Mouse (Mus musculus): ENCODE data around the gene Cd274. TPM values are rescaled to one million over a fixed set of nuclear protein-coding genes. Genes with fewer than 3 reads are reported as not detected.

Gene Cd274
- polyA plus RNA-seq, 1 experiment = 0.25 TPM

- Histone ChIP-seq H3K4me3 (peak overlapping the region; percentile 2), H3K4me2 (ENCODE audit: low read depth) (peak overlapping the region; percentile 89), H3K36me3 (ENCODE audit: control insufficient read depth, insufficient read depth) (no peaks in the 10 kb centered on the region), H3K27me3 (ENCODE audit: control insufficient read depth, insufficient read depth, insufficient read length) (no peaks in the 10 kb centered on the region), H3K79me2 (ENCODE audit: control insufficient read depth, insufficient read depth) (no peaks in the 10 kb centered on the region), H3ac (ENCODE audit: control insufficient read depth, insufficient read length) (no peak overlapping the region)
- TF ChIP-seq SRF (IDR thresholded peaks at IDR 0.05; ENCODE audit: control insufficient read depth, insufficient read length, low read depth) = no peak
- TF ChIP-seq CEBPB (IDR thresholded peaks at IDR 0.05; ENCODE audit: insufficient read depth, poor library complexity, severe bottlenecking) = 0 out of 2 replicates have a peak, but pooled peaks have one; percentile 4
- TF ChIP-seq REST (IDR thresholded peaks at IDR 0.05; ENCODE audit: insufficient read depth, insufficient read length) = no peak
- no peak for TF ChIP-seq MYOD1 (IDR thresholded peaks at IDR 0.05; ENCODE audit: control insufficient read depth in 1 of 3, insufficient read length in 2 of 3, low read depth in 2 of 3)
Observed at GRCm38 (mm10) chr19:29354895-29355877, 12.1 kb upstream of the Cd274 start.

GRCm38 (mm10) chr19:29356281-29356680, 11.0 kb upstream of the Cd274 start:
- H3K27me3 ChIP-seq (ENCODE audit: control insufficient read depth, insufficient read depth, insufficient read length) = no peaks in the 10 kb centered on the region
- no peak overlapping the region for H3ac ChIP-seq (ENCODE audit: control insufficient read depth, insufficient read length)
- no peaks in the 10 kb centered on the region for H3K36me3 ChIP-seq (ENCODE audit: control insufficient read depth, insufficient read depth)
- no peaks in the 10 kb centered on the region for H3K79me2 ChIP-seq (ENCODE audit: control insufficient read depth, insufficient read depth)
- no peak for TF ChIP-seq TCF12 (IDR thresholded peaks at IDR 0.05; ENCODE audit: insufficient read depth, poor library complexity, severe bottlenecking)
- no peak for TF ChIP-seq MYOG (IDR thresholded peaks at IDR 0.05; ENCODE audit: control insufficient read depth in 1 of 3, insufficient read depth in 1 of 3, insufficient read length in 2 of 3, low read depth in 2 of 3)
- no peak for TF ChIP-seq MAX (IDR thresholded peaks at IDR 0.05; ENCODE audit: low read depth)
- no peak for TF ChIP-seq USF1 (IDR thresholded peaks at IDR 0.05; ENCODE audit: low read depth)
- no peak for TF ChIP-seq TCF3 (IDR thresholded peaks at IDR 0.05; ENCODE audit: insufficient read length, low read depth)
- no peak for TF ChIP-seq E2F4 (IDR thresholded peaks at IDR 0.05; ENCODE audit: insufficient read depth)
- TF ChIP-seq POLR2AphosphoS2 (IDR thresholded peaks at IDR 0.05; ENCODE audit: insufficient read length, low read depth) = no peak
- no peak for TF ChIP-seq POLR2A (IDR thresholded peaks at IDR 0.05; ENCODE audit: insufficient read length, low read depth)
- no peak for TF ChIP-seq CEBPB (IDR thresholded peaks at IDR 0.05; ENCODE audit: insufficient read depth, poor library complexity, severe bottlenecking)
- TF ChIP-seq MYOD1 (IDR thresholded peaks at IDR 0.05; ENCODE audit: control insufficient read depth in 1 of 3, insufficient read length in 2 of 3, low read depth in 2 of 3) = no peak
- TF ChIP-seq REST (IDR thresholded peaks at IDR 0.05; ENCODE audit: insufficient read depth, insufficient read length) = no peak
- TF ChIP-seq SRF (IDR thresholded peaks at IDR 0.05; ENCODE audit: control insufficient read depth, insufficient read length, low read depth) = no peak
- no peak overlapping the region for H3K4me2 ChIP-seq (ENCODE audit: low read depth)
- H3K4me3 ChIP-seq = no peak overlapping the region

- Histone ChIP-seq H3ac (ENCODE audit: control insufficient read depth, insufficient read length) (no peak overlapping the region), H3K36me3 (ENCODE audit: control insufficient read depth, insufficient read depth) (no peaks in the 10 kb centered on the region), H3K27me3 (ENCODE audit: control insufficient read depth, insufficient read depth, insufficient read length) (no peaks in the 10 kb centered on the region), H3K4me3 (no peak overlapping the region), H3K4me2 (ENCODE audit: low read depth) (no peak overlapping the region), H3K79me2 (ENCODE audit: control insufficient read depth, insufficient read depth) (no peaks in the 10 kb centered on the region)
- no peak for TF ChIP-seq SRF (IDR thresholded peaks at IDR 0.05; ENCODE audit: control insufficient read depth, insufficient read length, low read depth)
- no peak for TF ChIP-seq TCF12 (IDR thresholded peaks at IDR 0.05; ENCODE audit: insufficient read depth, poor library complexity, severe bottlenecking)
- no peak for TF ChIP-seq MYOD1 (IDR thresholded peaks at IDR 0.05; ENCODE audit: control insufficient read depth in 1 of 3, insufficient read length in 2 of 3, low read depth in 2 of 3)
- no peak for TF ChIP-seq TCF3 (IDR thresholded peaks at IDR 0.05; ENCODE audit: insufficient read length, low read depth)
- TF ChIP-seq MYOG (IDR thresholded peaks at IDR 0.05; ENCODE audit: control insufficient read depth in 1 of 3, insufficient read depth in 1 of 3, insufficient read length in 2 of 3, low read depth in 2 of 3) = no peak
- TF ChIP-seq USF1 (IDR thresholded peaks at IDR 0.05; ENCODE audit: low read depth) = no peak
Observed at GRCm38 (mm10) chr19:29360251-29360650, 7.0 kb upstream of the Cd274 start.

GRCm38 (mm10) chr19:29361468-29362130, 5.7 kb upstream of the Cd274 start:
- TF ChIP-seq POLR2A (IDR thresholded peaks at IDR 0.05; ENCODE audit: insufficient read length, low read depth) (peak; percentile 89), USF1 (IDR thresholded peaks at IDR 0.05; ENCODE audit: low read depth) (no peak), POLR2AphosphoS2 (IDR thresholded peaks at IDR 0.05; ENCODE audit: insufficient read length, low read depth) (peak; percentile 82), MYOG (IDR thresholded peaks at IDR 0.05; ENCODE audit: control insufficient read depth in 1 of 3, insufficient read depth in 1 of 3, insufficient read length in 2 of 3, low read depth in 2 of 3) (peak in 1 of 3 experiments; percentile 44), SRF (IDR thresholded peaks at IDR 0.05; ENCODE audit: control insufficient read depth, insufficient read length, low read depth) (no peak), TCF12 (IDR thresholded peaks at IDR 0.05; ENCODE audit: insufficient read depth, poor library complexity, severe bottlenecking) (no peak)
- Histone ChIP-seq H3K36me3 (ENCODE audit: control insufficient read depth, insufficient read depth) (no peaks in the 10 kb centered on the region), H3K4me3 (peak overlapping the region; percentile 33), H3K79me2 (ENCODE audit: control insufficient read depth, insufficient read depth) (no peaks in the 10 kb centered on the region), H3ac (ENCODE audit: control insufficient read depth, insufficient read length) (peak overlapping the region; percentile 35), H3K27me3 (ENCODE audit: control insufficient read depth, insufficient read depth, insufficient read length) (no peaks in the 10 kb centered on the region), H3K4me2 (ENCODE audit: low read depth) (peak overlapping the region; percentile 82)
